Mouse (Mus musculus): ENCODE data around the gene Slc35a5. TPM values are rescaled to one million over a fixed set of nuclear protein-coding genes. Genes with fewer than 3 reads are reported as not detected.

The Slc35a5 gene
- total RNA-seq (2012; rRNA removed) (2.5 and 3.9 TPM in 2 replicates), polyA plus RNA-seq (2012; ENCODE audit: insufficient read depth in 1 of 2, insufficient read length in 2 of 2, low read depth in 1 of 2, low replicate concordance in 2 of 2, missing spikeins in 1 of 2) (1 to 10 TPM in 1 of 2 experiments, not detected in 1; 5.2 TPM)

GRCm38 (mm10) chr16:45158522-45159388 is at the start of gene Slc35a5, which contains the start of gene Atg3:
Gene Slc35a5 (minus strand): TSS chr16:45158706.
Gene Atg3 (plus strand): TSS chr16:45158785.
- Histone ChIP-seq H3K36me3 (ENCODE audit: control insufficient read depth in 1 of 2, insufficient read depth in 2 of 2, low read length in 2 of 2) (peaks cover 2 to 16% of the 10 kb centered on the region in 2 experiments), H3K9me3 (replicated peaks; ENCODE audit: insufficient read depth, low read length) (no peaks in the 10 kb centered on the region), H3K9ac (ENCODE audit: control insufficient read depth, low read depth, low read length, poor library complexity, severe bottlenecking) (peak within 1 kb of the TSS; percentile 91), H3K79me2 (ENCODE audit: control insufficient read depth, insufficient read depth, low read length, poor library complexity) (peaks cover 24% of the 10 kb centered on the region), H3K27me3 (ENCODE audit: control insufficient read depth in 1 of 2, insufficient read depth in 2 of 2, low read length in 2 of 2) (no peaks in the 10 kb centered on the region), H3K4me3 (ENCODE audit: control insufficient read depth in 1 of 2, insufficient read depth in 1 of 2, low read depth in 2 of 2, low read length in 2 of 2) (peak within 1 kb of the TSS; percentile 79 to 99), H3K4me1 (ENCODE audit: control insufficient read depth in 1 of 2, insufficient read depth in 2 of 2, low read length in 2 of 2) (peaks cover 2 to 13% of the 10 kb centered on the region in 2 experiments), H3K27ac (ENCODE audit: control insufficient read depth, low read depth, low read length) (peak within 1 kb of the TSS; percentile 93)
- peak; percentile 42; the same call in 1 of the 2 replicates for TF ChIP-seq MYC (IDR thresholded peaks at IDR 0.05; ENCODE audit: low read depth, low read length)
- peak; percentile 95 for TF ChIP-seq BHLHE40 (IDR thresholded peaks at IDR 0.05; ENCODE audit: borderline replicate concordance, low read depth, low read length)
- TF ChIP-seq MYB (IDR thresholded peaks at IDR 0.05; ENCODE audit: low read depth, low read length): no peak
- no peak for TF ChIP-seq MAFK (IDR thresholded peaks at IDR 0.05; ENCODE audit: borderline replicate concordance, low read depth, low read length)
- TF ChIP-seq MAZ (IDR thresholded peaks at IDR 0.05; ENCODE audit: low read depth, low read length): peak; percentile 25; the same call in 1 of the 2 replicates
- TF ChIP-seq CHD2 (IDR thresholded peaks at IDR 0.05; ENCODE audit: low read length): no peak
- TF ChIP-seq USF2 (IDR thresholded peaks at IDR 0.05; ENCODE audit: borderline replicate concordance in 1 of 2, insufficient read depth in 1 of 2, low read depth in 1 of 2, low read length in 2 of 2): peak; percentile 94 to 99
- TF ChIP-seq SIN3A (IDR thresholded peaks at IDR 0.05; ENCODE audit: low read length): peak; percentile 84
- TF ChIP-seq POLR2A (IDR thresholded peaks at IDR 0.05; ENCODE audit: control insufficient read depth in 1 of 2, insufficient read depth in 1 of 2, low read depth in 1 of 2, low read length in 2 of 2, poor library complexity in 1 of 2): peak; percentile 30 to 90; a peak in 3 of 4 replicates
- peak; percentile 70 for TF ChIP-seq MXI1 (IDR thresholded peaks at IDR 0.05; ENCODE audit: low read depth, low read length)
- TF ChIP-seq ELF1 (IDR thresholded peaks at IDR 0.05; ENCODE audit: low read depth, low read length): peak; percentile 94
- no peak for TF ChIP-seq E2F4 (IDR thresholded peaks at IDR 0.05; ENCODE audit: borderline replicate concordance, low read depth, low read length)
- TF ChIP-seq EP300 (IDR thresholded peaks at IDR 0.05; ENCODE audit: low read depth in 1 of 2, low read length in 2 of 2): peak in 1 of 2 experiments; percentile 20; a peak in 1 of 4 replicates
- peak; percentile 78 for TF ChIP-seq NELFE (IDR thresholded peaks at IDR 0.05; ENCODE audit: low read depth, low read length)
- TF ChIP-seq ZNF384 (IDR thresholded peaks at IDR 0.05; ENCODE audit: low read depth, low read length): no peak
- peak; percentile 98 for TF ChIP-seq MAX (IDR thresholded peaks at IDR 0.05; ENCODE audit: low read length)
- peak; percentile 25 for TF ChIP-seq TCF12 (IDR thresholded peaks at IDR 0.05; ENCODE audit: low read depth, low read length)
- TF ChIP-seq TBP (IDR thresholded peaks at IDR 0.05; ENCODE audit: low read depth, low read length): peak; percentile 76
- peak; percentile 100 for TF ChIP-seq USF1 (IDR thresholded peaks at IDR 0.05; ENCODE audit: low read depth, low read length)
- TF ChIP-seq KAT2A (conservative IDR thresholded peaks at IDR 0.05; ENCODE audit: low read depth, low read length): no peak
- TF ChIP-seq NRF1 (IDR thresholded peaks at IDR 0.05; ENCODE audit: insufficient read depth, low read depth, low read length, poor library complexity, severe bottlenecking): peak; percentile 73
- TF ChIP-seq ETS1 (IDR thresholded peaks at IDR 0.05; ENCODE audit: low read depth, low read length): peak; percentile 71
- TF ChIP-seq POLR2AphosphoS2 (IDR thresholded peaks at IDR 0.05; ENCODE audit: low read length): peak; percentile 75; the same call in 1 of the 2 replicates
- TF ChIP-seq UBTF (IDR thresholded peaks at IDR 0.05; ENCODE audit: borderline replicate concordance, insufficient read depth, low read depth, low read length): 0 out of 2 replicates have a peak, but pooled peaks have one; percentile 49
- TF ChIP-seq HCFC1 (IDR thresholded peaks at IDR 0.05; ENCODE audit: low read depth, low read length): peak; percentile 83
- peak; percentile 98 for DNase-seq (ENCODE audit: low read depth, low spot score)
